Mouse (Mus musculus) right cerebral cortex, postnatal 4 days (tissue): ENCODE data around the gene Olfr402.
"Not testable (repeated sequence)": the region's sequence is repeated elsewhere in the genome, so short reads cannot be mapped to it uniquely, and the experiment has no call there.

Experiments used
- DNase-seq: peaks from one replicate; pipeline ENCODE4 v3.0.0-alpha.2; 2022

Gene Olfr402

DNA sequence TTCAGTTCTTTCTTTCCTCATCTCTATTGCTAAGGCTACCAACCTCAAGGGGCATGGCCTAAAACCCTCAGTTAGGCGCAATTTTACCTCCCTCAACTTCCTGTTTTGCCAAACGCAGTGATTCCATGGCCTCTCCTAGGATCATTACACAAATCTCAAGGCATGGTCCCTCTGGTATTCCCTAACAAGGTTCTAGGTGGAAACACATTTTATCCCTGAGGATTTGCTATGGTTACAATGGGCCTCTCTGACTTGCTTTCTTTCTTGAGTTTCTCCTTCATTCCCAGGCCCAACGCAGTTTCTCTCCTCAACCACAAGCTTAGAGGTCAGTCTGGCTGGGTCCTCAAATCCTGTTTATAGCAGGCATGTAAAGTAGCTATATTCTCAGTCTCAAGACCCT lies at the start of gene Olfr402:
TSS of gene Olfr402 (plus strand) at position 301 of the 400 bp plus-strand sequence.
- no peak for DNase-seq

GRCm38 (mm10) chr11:74105066-74105465 lies 48.3 kb upstream of the Olfr402 start:
- DNase-seq = no peak

DNA sequence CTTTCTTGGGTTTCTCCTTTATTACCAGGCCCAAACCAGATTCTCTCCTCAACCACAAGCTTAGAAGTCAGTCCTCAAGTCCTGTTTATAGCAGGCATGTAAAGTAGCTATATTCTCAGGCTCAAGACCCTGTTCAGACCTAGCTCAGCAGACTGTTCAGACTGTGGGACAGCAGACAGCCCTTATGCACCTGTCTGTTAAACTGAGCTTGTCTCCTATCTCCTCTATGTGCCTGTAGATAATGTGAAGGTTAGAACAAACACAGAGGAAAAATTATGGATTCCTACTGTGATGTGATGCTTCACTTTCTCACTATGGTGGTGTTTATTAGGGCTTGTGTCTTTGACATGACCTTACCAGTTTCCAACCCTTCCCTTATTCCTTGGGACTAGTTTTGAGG lies 39.9 kb upstream of the Olfr402 start, which contains the start of gene Olfr401:
TSS of gene Olfr401 (plus strand) at position 301 of the 400 bp plus-strand sequence.
- DNase-seq = no peak

DNA sequence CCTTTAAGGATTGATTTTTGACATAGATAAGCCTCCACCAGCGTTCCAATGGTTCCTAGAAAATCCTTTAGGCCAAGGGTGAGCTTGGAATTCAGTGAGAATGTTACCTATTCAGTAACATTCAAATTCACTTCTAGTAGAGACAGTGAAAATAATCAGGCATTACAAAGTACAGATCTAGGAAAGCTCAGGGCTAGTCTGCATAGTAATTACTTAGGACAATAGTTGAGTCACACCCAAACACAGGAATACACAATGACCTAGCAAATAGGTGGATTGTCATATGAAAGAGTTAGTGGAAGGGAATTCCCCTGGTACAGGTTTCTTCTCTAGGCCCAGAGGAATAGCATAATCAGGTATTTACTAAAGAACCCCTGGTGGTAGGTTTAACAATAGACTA lies 13.3 kb upstream of the Olfr402 start:
- not testable (repeated sequence) for DNase-seq

- DNase-seq = no peak
These were observed 7.5 kb upstream of the Olfr402 start for GRCm38 (mm10) chr11:74145866-74146265.

DNA sequence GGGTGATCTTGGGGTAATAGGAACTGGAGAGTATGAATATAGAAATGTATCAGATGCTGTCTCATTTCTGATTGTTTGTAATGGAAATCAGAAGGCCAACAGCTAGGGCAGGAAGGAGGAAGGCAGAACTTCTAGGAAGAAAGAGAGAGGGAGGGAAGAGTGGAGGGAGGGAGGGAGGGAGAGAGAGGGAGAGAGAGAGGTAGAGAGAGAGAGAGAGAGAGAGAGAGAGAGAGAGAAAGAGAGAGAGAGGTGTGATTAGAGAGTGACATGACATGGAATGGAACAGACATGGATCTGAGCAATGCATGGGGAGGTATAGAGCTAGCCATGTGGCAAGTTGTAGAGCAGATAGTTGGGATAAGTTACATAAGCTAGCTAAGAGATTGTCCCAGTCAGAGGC lies 15.4 kb downstream of the Olfr402 start:
- DNase-seq = no peak

GRCm38 (mm10) chr11:74183168-74183567 lies 29.8 kb downstream of the Olfr402 start:
- DNase-seq = no peak

DNA sequence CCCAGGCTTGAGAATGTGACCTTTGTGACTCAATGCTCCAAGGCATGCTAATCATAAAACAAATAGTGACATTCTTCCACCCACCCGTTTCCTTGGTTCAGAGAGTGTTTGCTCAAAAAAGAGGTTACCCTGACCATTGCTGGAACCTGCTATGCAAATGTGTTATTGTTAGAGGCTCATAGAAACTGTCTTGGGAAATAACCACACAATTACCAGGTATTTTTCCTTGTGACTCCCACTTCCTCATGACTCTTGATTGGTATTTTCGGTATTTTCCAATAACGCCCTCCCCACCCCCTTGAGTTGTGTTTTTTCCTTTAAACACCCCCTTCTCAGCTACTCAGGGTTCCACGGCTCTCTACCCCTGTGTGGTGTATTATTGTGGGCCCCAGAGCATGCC lies 30.4 kb downstream of the Olfr402 start:
- no peak for DNase-seq

GRCm38 (mm10) chr11:74185949-74186348 lies 32.6 kb downstream of the Olfr402 start, which contains the start of gene Olfr403:
Gene Olfr403 (plus strand): TSS chr11:74186249.
- no peak for DNase-seq
